Mouse (Mus musculus) liver, adult 2 months (tissue): Measurements from ENCODE around the gene Maea.

ENCODE experiments used
- CTCF ChIP-seq: fragments of 200-500 bp; IDR thresholded peaks from 2 replicates; pipeline ENCODE4 v1.5.1; 2011; ENCODE audit warnings: low read depth, low read length, control low read depth
- POLR2A ChIP-seq: fragments of 200-500 bp; IDR thresholded peaks from 2 replicates; pipeline ENCODE4 v1.6.1; 2011; ENCODE audit warnings: low read length, control low read depth; ENCODE audit not compliant: insufficient read depth; ENCODE audit errors: extremely low read depth

DNA sequence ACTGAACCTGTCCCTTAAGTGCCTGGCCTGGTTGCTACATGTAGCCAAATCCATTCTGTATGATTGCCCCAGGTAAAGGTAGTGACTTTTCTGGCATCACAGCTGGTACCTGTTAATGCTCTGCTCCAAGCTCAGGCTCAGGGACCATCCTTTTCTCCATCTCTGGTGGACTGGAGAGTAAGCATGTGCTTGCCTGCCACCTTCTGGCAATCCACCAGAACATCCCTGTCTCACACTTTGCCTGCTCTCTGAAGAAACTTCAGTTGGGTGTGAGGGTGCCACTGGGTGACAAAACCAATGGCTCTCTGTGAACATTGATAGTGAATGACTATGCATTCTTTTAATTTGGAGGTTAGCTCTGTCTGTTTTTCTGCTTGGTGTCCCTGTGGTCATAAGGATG is 35.8 kb downstream of the Maea start:
- TF ChIP-seq POLR2A, result no peak
- TF ChIP-seq CTCF, result peak; percentile 29; the same call in 1 of the 2 replicates
